Mouse (Mus musculus): ENCODE data around the gene Adgrv1. TPM values are rescaled to one million over a fixed set of nuclear protein-coding genes. Genes with fewer than 3 reads are reported as not detected.
"Not testable (repeated sequence)": the region's sequence is repeated elsewhere in the genome, so short reads cannot be mapped to it uniquely, and the experiment has no call there.

Adgrv1 gene
- total and polyA plus RNA-seq, 3 experiments, result 0.17 to 0.44 (median 0.27) TPM

- TF ChIP-seq MEF2A (IDR thresholded peaks at IDR 0.05; ENCODE audit: borderline replicate concordance, low read depth, low read length) (peak; percentile 44; the same call in 1 of the 2 replicates), ETS1 (conservative IDR thresholded peaks at IDR 0.05; ENCODE audit: low read depth, low read length) (0 out of 2 replicates have a peak, but pooled peaks have one; percentile 10), CHD2 (IDR thresholded peaks at IDR 0.05; ENCODE audit: low read length) (no peak)
These were observed 24.5 kb upstream of the Adgrv1 start, which contains the start of gene Lysmd3 (continued) for GRCm38 (mm10) chr13:81657351-81658052.

- TF ChIP-seq ZMIZ1 (IDR thresholded peaks at IDR 0.05; ENCODE audit: low read depth, low read length) (no peak), PAX5 (IDR thresholded peaks at IDR 0.05; ENCODE audit: low read length) (no peak), NELFE (IDR thresholded peaks at IDR 0.05; ENCODE audit: low read depth, low read length) (no peak), TCF12 (IDR thresholded peaks at IDR 0.05; ENCODE audit: low read depth, low read length) (no peak), ZNF384 (IDR thresholded peaks at IDR 0.05; ENCODE audit: low read depth, low read length) (peak; percentile 73), ETS1 (conservative IDR thresholded peaks at IDR 0.05; ENCODE audit: low read depth, low read length) (no peak), BHLHE40 (IDR thresholded peaks at IDR 0.05; ENCODE audit: low read depth, low read length) (no peak)
- Histone ChIP-seq H3K4me2 (ENCODE audit: insufficient read depth, low read depth, poor library complexity, severe bottlenecking) (peak overlapping the region; percentile 13; the same call in 1 of the 2 replicates), H3K9ac (ENCODE audit: insufficient read depth, low read depth) (peak overlapping the region; percentile 11; the same call in 1 of the 2 replicates), H3K79me2 (replicated peaks; ENCODE audit: control insufficient read depth, extremely low read depth, insufficient read depth, poor library complexity, severe bottlenecking) (peaks cover 11% of the 10 kb centered on the region), H3K36me3 (replicated peaks in 1 of 2; ENCODE audit: control insufficient read depth in 1 of 2, insufficient read depth in 1 of 2, low read length in 1 of 2) (peaks cover 2 to 3% of the 10 kb centered on the region in 2 experiments), H3K4me3 (replicated peaks in 1 of 3; ENCODE audit: low read depth in 2 of 3, low read length in 2 of 3, poor library complexity in 1 of 3) (peak overlapping the region; percentile 47 to 81 (median 73)), H3K9me3 (replicated peaks; ENCODE audit: low read length) (peaks cover 4% of the 10 kb centered on the region), H3K27me3 (replicated peaks) (no peaks in the 10 kb centered on the region), H3K27ac (ENCODE audit: insufficient read depth, low read depth) (peak overlapping the region; percentile 25; the same call in 1 of the 2 replicates), H3K4me1 (ENCODE audit: control insufficient read depth in 1 of 2, insufficient read depth in 2 of 2) (peaks cover 7 to 13% of the 10 kb centered on the region in 2 experiments; a peak in 3 of 4 replicates)
- DNase-seq (ENCODE audit: extremely low read depth), result no peak
- dilution Hi-C loops (cut with MboI; ENCODE audit: extremely low pct_ligation_motif_present, extremely low pct_unique_long_range_greater_than_20kb, low sequenced_read_pairs) (no loop called here), in situ Hi-C loops (cut with MboI; ENCODE audit: low pct_ligation_motif_present, low pct_unique_long_range_greater_than_20kb, low sequenced_read_pairs) (no loop called here)
These were observed 24.0 kb upstream of the Adgrv1 start for GRCm38 (mm10) chr13:81657008-81657350.

GRCm38 (mm10) chr13:81656091-81656850 is 23.3 kb upstream of the Adgrv1 start:
- dilution Hi-C loops (cut with MboI; ENCODE audit: extremely low pct_ligation_motif_present, extremely low pct_unique_long_range_greater_than_20kb, low sequenced_read_pairs), result no loop called here
- Histone ChIP-seq H3K36me3 (replicated peaks in 1 of 2; ENCODE audit: control insufficient read depth in 1 of 2, insufficient read depth in 1 of 2, low read length in 1 of 2) (peaks cover 0 to 2% of the 10 kb centered on the region in 2 experiments), H3K79me2 (replicated peaks; ENCODE audit: control insufficient read depth, extremely low read depth, insufficient read depth, poor library complexity, severe bottlenecking) (peaks cover 11% of the 10 kb centered on the region), H3K27me3 (replicated peaks) (no peaks in the 10 kb centered on the region), H3K27ac (ENCODE audit: insufficient read depth, low read depth) (no peak overlapping the region), H3K9ac (ENCODE audit: insufficient read depth, low read depth) (no peak overlapping the region), H3K4me1 (ENCODE audit: control insufficient read depth in 1 of 2, insufficient read depth in 2 of 2) (peaks cover 7 to 13% of the 10 kb centered on the region in 2 experiments; a peak in 3 of 4 replicates), H3K4me3 (replicated peaks in 1 of 3; ENCODE audit: low read depth in 2 of 3, low read length in 2 of 3, poor library complexity in 1 of 3) (no peak overlapping the region), H3K9me3 (replicated peaks; ENCODE audit: low read length) (peaks cover 4% of the 10 kb centered on the region), H3K4me2 (ENCODE audit: insufficient read depth, low read depth, poor library complexity, severe bottlenecking) (0 out of 2 replicates have a peak overlapping the region, but pooled peaks have one; percentile 13)
- DNase-seq (ENCODE audit: extremely low read depth), result no peak
- TF ChIP-seq ZKSCAN1 (IDR thresholded peaks at IDR 0.05; ENCODE audit: borderline replicate concordance, low read depth, low read length), result no peak
- TF ChIP-seq POLR2A (IDR thresholded peaks at IDR 0.05; ENCODE audit: low read depth, low read length), result no peak
- no peak for TF ChIP-seq POLR2AphosphoS2 (IDR thresholded peaks at IDR 0.05; ENCODE audit: low read depth, low read length)
- no peak for TF ChIP-seq UBTF (IDR thresholded peaks at IDR 0.05; ENCODE audit: low read depth, low read length)
- TF ChIP-seq EP300 (IDR thresholded peaks at IDR 0.05; ENCODE audit: low read length), result no peak
- TF ChIP-seq BHLHE40 (IDR thresholded peaks at IDR 0.05; ENCODE audit: low read depth, low read length), result no peak
- TF ChIP-seq CTCF (conservative IDR thresholded peaks at IDR 0.05 in 1 of 2, IDR thresholded peaks at IDR 0.05 in 1 of 2; ENCODE audit: low read depth in 2 of 2, low read length in 2 of 2), result no peak
- TF ChIP-seq E2F4 (IDR thresholded peaks at IDR 0.05; ENCODE audit: insufficient replicate concordance, low read depth, low read length), result no peak
- no peak for TF ChIP-seq SMC3 (IDR thresholded peaks at IDR 0.05; ENCODE audit: low read depth, low read length)
- TF ChIP-seq JUN (IDR thresholded peaks at IDR 0.05; ENCODE audit: insufficient read depth, low read depth, low read length), result no peak
- TF ChIP-seq GABPA (IDR thresholded peaks at IDR 0.05; ENCODE audit: insufficient replicate concordance, low read depth, low read length), result no peak
- no peak for TF ChIP-seq MXI1 (IDR thresholded peaks at IDR 0.05; ENCODE audit: low read depth, low read length)
- in situ Hi-C loops (cut with MboI; ENCODE audit: low pct_ligation_motif_present, low pct_unique_long_range_greater_than_20kb, low sequenced_read_pairs), result no loop called here

- H3K9ac ChIP-seq (ENCODE audit: insufficient read depth, low read depth); dilution Hi-C loops (cut with MboI; ENCODE audit: extremely low pct_ligation_motif_present, extremely low pct_unique_long_range_greater_than_20kb, low sequenced_read_pairs); H3K27me3 ChIP-seq (replicated peaks); H3K4me3 ChIP-seq (replicated peaks in 1 of 3; ENCODE audit: low read depth in 2 of 3, low read length in 2 of 3, poor library complexity in 1 of 3); H3K4me1 ChIP-seq (ENCODE audit: control insufficient read depth in 1 of 2, insufficient read depth in 2 of 2); H3K79me2 ChIP-seq (replicated peaks; ENCODE audit: control insufficient read depth, extremely low read depth, insufficient read depth, poor library complexity, severe bottlenecking); H3K36me3 ChIP-seq (replicated peaks in 1 of 2; ENCODE audit: control insufficient read depth in 1 of 2, insufficient read depth in 1 of 2, low read length in 1 of 2); in situ Hi-C loops (cut with MboI; ENCODE audit: low pct_ligation_motif_present, low pct_unique_long_range_greater_than_20kb, low sequenced_read_pairs); H3K4me2 ChIP-seq (ENCODE audit: insufficient read depth, low read depth, poor library complexity, severe bottlenecking); H3K27ac ChIP-seq (ENCODE audit: insufficient read depth, low read depth); DNase-seq (ENCODE audit: extremely low read depth); H3K9me3 ChIP-seq (replicated peaks; ENCODE audit: low read length): not testable (repeated sequence)
These were observed 17.4 kb upstream of the Adgrv1 start for GRCm38 (mm10) chr13:81650382-81650781.

Data from CH12.LX (cell line).